Mouse (Mus musculus): ENCODE results near the gene Tssk1.

- TF ChIP-seq CTCF (IDR thresholded peaks at IDR 0.05; ENCODE audit: low read depth, low read length) (no peak), POLR2AphosphoS5 (IDR thresholded peaks at IDR 0.05; ENCODE audit: insufficient replicate concordance, low read depth, low read length) (no peak), GATA1 (IDR thresholded peaks at IDR 0.05; ENCODE audit: borderline replicate concordance, low read length) (no peak), GATA2 (IDR thresholded peaks at IDR 0.05; ENCODE audit: borderline replicate concordance, low read depth, low read length) (no peak), TAL1 (conservative IDR thresholded peaks at IDR 0.05; ENCODE audit: low read depth, low read length) (no peak)
Observed at GRCm38 (mm10) chr16:17921325-17922162, 27.5 kb downstream of the Tssk1 start.

Measured in G1E (cell line).